In the genomic region with DNA sequence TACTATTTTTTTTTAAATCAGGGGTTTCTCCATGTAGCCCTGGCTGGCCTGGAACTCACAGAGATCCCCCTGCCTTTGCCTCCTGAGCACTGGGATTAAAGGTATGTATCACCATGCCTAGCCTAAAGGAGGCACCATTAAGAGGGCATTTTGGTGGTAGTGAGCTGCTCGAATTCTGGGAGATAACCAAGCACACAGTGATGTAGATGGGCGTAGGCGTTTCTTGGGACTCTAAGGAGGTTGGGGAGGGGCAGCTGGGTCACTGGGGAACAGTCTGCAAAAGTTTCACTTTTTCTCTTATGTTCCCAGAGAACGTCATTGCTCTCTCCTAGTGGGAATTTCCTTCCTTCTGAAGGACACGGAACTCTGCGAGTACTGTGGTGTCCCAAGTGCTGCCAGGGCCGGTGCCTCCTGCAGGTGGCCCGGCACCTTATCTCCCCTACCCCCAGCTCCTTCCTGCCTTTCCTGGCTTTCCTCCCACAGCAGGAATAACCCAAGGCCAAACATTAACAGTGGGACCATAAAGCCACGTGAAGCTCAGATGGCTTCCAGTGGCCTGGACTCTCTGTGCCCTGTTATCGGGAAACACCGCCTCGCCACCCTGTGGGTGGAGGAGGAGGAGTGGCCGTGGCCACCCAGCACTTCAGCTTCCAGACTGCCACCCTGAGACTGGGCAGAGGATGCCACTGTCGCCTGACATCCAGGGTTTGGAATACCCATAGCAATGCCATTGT, we compare ENCODE assay signal across 17 mouse cellular contexts. TPM values are rescaled to one million over a fixed set of nuclear protein-coding genes. Genes with fewer than 3 reads are reported as not detected.
DNase-seq lines count a peak whose midpoint lies in the region; ATAC-seq and TF ChIP-seq lines count a peak whose summit lies in the region.
"Had no signal": no experiment of that assay in that cellular context is flagged by ENCODE, and none has a peak within 500 bp of the region (broad histone marks: within the 10 kb centered on the region; RNA-seq: fewer than 3 reads in every experiment).

No protein-coding gene starts in this region.

- no peaks in the 10 kb centered on the region for H3K9me3 ChIP-seq in kidney, embryonic 15.5 days (replicated peaks)
- H3K9me3 ChIP-seq in liver, embryonic 13.5 days (replicated peaks) = no peaks in the 10 kb centered on the region
- H3K9me3 ChIP-seq: embryonic facial prominence, embryonic 10.5 days; limb, embryonic 12.5 days had no signal

- no peaks in the 10 kb centered on the region for H3K36me3 ChIP-seq in kidney, embryonic 15.5 days
- H3K36me3 ChIP-seq in liver, embryonic 13.5 days = no peaks in the 10 kb centered on the region
- H3K36me3 ChIP-seq: embryonic facial prominence, embryonic 10.5 days; limb, embryonic 12.5 days had no signal

- no peak overlapping the region for H3K4me2 ChIP-seq in kidney, embryonic 15.5 days
- H3K4me2 ChIP-seq in liver, embryonic 13.5 days = peak overlapping the region; percentile 45
- H3K4me2 ChIP-seq: limb, embryonic 12.5 days; midbrain, embryonic 11.5 days had no signal

- H3K4me3 ChIP-seq in kidney, embryonic 15.5 days (replicated peaks) = no peak overlapping the region
- peak overlapping the region; percentile 16; the same call in 1 of the 2 replicates for H3K4me3 ChIP-seq in liver, embryonic 13.5 days (replicated peaks)
- H3K4me3 ChIP-seq in layer of hippocampus, adult 2 months = no peak overlapping the region
- H3K4me3 ChIP-seq: embryonic facial prominence, embryonic 10.5 days; limb, embryonic 12.5 days had no signal

- ATAC-seq in kidney, embryonic 15.5 days (replicated peaks; ENCODE audit: low FRiP score) = no peak
- ATAC-seq in erythroblast, adult 5-6 weeks (replicated peaks; ENCODE audit: low FRiP score, poor library complexity, severe bottlenecking) = peak; percentile 99
- peak; percentile 81 for ATAC-seq in liver, embryonic 13.5 days (ENCODE audit: low read depth)

- TF ChIP-seq CTCF in layer of hippocampus, adult 2 months (conservative IDR thresholded peaks at IDR 0.05) = no peak

- H3K9ac ChIP-seq in kidney, embryonic 15.5 days = no peak overlapping the region
- H3K9ac ChIP-seq in liver, embryonic 13.5 days = no peak overlapping the region; the same call in 1 of the 2 replicates
- H3K9ac ChIP-seq: limb, embryonic 12.5 days had no signal

- no peaks in the 10 kb centered on the region for H3K4me1 ChIP-seq in kidney, embryonic 15.5 days
- H3K4me1 ChIP-seq in liver, embryonic 13.5 days (replicated peaks) = peaks cover 5% of the 10 kb centered on the region; the same call in 1 of the 2 replicates
- H3K4me1 ChIP-seq: embryonic facial prominence, embryonic 10.5 days; limb, embryonic 12.5 days had no signal

- no peak overlapping the region for H3K27ac ChIP-seq in kidney, embryonic 15.5 days
- no peak overlapping the region for H3K27ac ChIP-seq in liver, embryonic 13.5 days
- no peak overlapping the region for H3K27ac ChIP-seq in layer of hippocampus, adult 2 months
- H3K27ac ChIP-seq: embryonic facial prominence, embryonic 10.5 days; limb, embryonic 12.5 days had no signal

- DNase-seq in kidney, adult 11 months = peak; percentile 74
- DNase-seq in kidney, adult 9 months = peak; percentile 82
- DNase-seq in liver, embryonic 13.5 days = no peak
- no peak for DNase-seq in embryo, embryonic 11 days
- no peak for DNase-seq in left cerebral cortex, adult 18-20 months (ENCODE audit: low spot score in 2 of 2)
- DNase-seq in layer of hippocampus, adult 2 months (ENCODE audit: low spot score in 2 of 2) = no peak
- DNase-seq: adrenal gland, adult 8-10 months; cerebellum, adult 9-11 months; heart, postnatal 10 days; lung, postnatal 14 days; right cerebral cortex, postnatal 25 days had no signal

- WGBS in kidney, embryonic 15.5 days = 66% methylated on average over 14 of the region's 14 CpGs
- 37% methylated on average over 14 of the region's 14 CpGs for WGBS in liver, embryonic 13.5 days (ENCODE audit: insufficient replicate concordance)

- no peaks in the 10 kb centered on the region for H3K27me3 ChIP-seq in kidney, embryonic 15.5 days
- peaks cover 9% of the 10 kb centered on the region; the same call in 1 of the 2 replicates for H3K27me3 ChIP-seq in liver, embryonic 13.5 days

RNA-seq across cellular contexts. Expression of a gene that starts 34.4 kb away (rescaled TPM):
- 362 and 374 TPM in 2 replicates for polyA plus RNA-seq in kidney, embryonic 15.5 days (2015; fragmentation: Nextera tagmentation; extraction: Ambion mirVana)
- total RNA-seq in erythroblast, adult 5-6 weeks (2015; ENCODE audit: low replicate concordance) = 91.3 and 122 TPM in 2 replicates
- total RNA-seq in erythroblast, adult 5-6 weeks (2017; ENCODE audit: low replicate concordance) = 74.4 and 102 TPM in 2 replicates
- polyA plus RNA-seq in liver, embryonic 13.5 days (2015; fragmentation: Nextera tagmentation; extraction: Ambion mirVana) = 248 and 292 TPM in 2 replicates
- 1,000 to 10,000 TPM; 1,087 to 1,156 TPM for total RNA-seq in left cerebral cortex, adult 18-20 months (2021)
- total RNA-seq in layer of hippocampus, adult 2 months (2021) = 1,000 to 10,000 TPM; 1,193 to 1,302 TPM

RNA-seq across cellular contexts. Expression of a gene that starts 51.0 kb away (rescaled TPM):
- 11.2 and 11.3 TPM in 2 replicates for polyA plus RNA-seq in kidney, embryonic 15.5 days (2015; fragmentation: Nextera tagmentation; extraction: Ambion mirVana)
- not detected in 2 replicates for total RNA-seq in erythroblast, adult 5-6 weeks (2015; ENCODE audit: low replicate concordance)
- not detected in 2 replicates for total RNA-seq in erythroblast, adult 5-6 weeks (2017; ENCODE audit: low replicate concordance)
- not detected in 2 replicates for polyA plus RNA-seq in liver, embryonic 13.5 days (2015; fragmentation: Nextera tagmentation; extraction: Ambion mirVana)
- total RNA-seq in left cerebral cortex, adult 18-20 months (2021) = not detected
- total RNA-seq in layer of hippocampus, adult 2 months (2021) = under 1 TPM; 0.18 to 0.25 TPM
- total RNA-seq: adrenal gland, adult 8-10 months had no signal
- polyA plus RNA-seq: frontal cortex, adult 2 months; limb, embryonic 12.5 days; midbrain, embryonic 11.5 days had no signal

Comparison
In these comparisons a context has a peak if more than half of its experiments do, and no peak if none do; other contexts are left out.
1. DNase-seq: peak in kidney, adult 11 months (single experiment) and kidney, adult 9 months (single experiment); none in liver, embryonic 13.5 days (single experiment), embryo, embryonic 11 days (single experiment), left cerebral cortex, adult 18-20 months (0 of 2) and layer of hippocampus, adult 2 months (0 of 2).
2. RNA of a gene that starts 34.4 kb away (total RNA-seq): 1,193 to 1,302 TPM in layer of hippocampus, adult 2 months and 1,087 to 1,156 TPM in left cerebral cortex, adult 18-20 months; 74.4 to 122 TPM in erythroblast, adult 5-6 weeks; every median in the first group is over 4 times any median in the second.